Mouse (Mus musculus) myocyte (in vitro differentiated cells): ENCODE results near the gene Sdk1. TPM values are rescaled to one million over a fixed set of nuclear protein-coding genes. Genes with fewer than 3 reads are reported as not detected.
A peak's percentile ranks its signal among the peaks of the same experiment; 100 is the strongest.

Experiments
- H3K27me3 ChIP-seq: one replicate; pipeline ENCODE4 v1.6.1; 2011; ENCODE audit not compliant: control insufficient read depth, insufficient read depth, insufficient read length
- H3K36me3 ChIP-seq: one replicate; pipeline ENCODE4 v1.6.1; 2011; ENCODE audit not compliant: control insufficient read depth, insufficient read depth
- H3K4me2 ChIP-seq: one replicate; pipeline ENCODE4 v1.6.1; 2011; ENCODE audit warnings: low read depth, control low read depth
- H3K4me3 ChIP-seq: one replicate; pipeline ENCODE4 v1.5.1; 2011; ENCODE audit warnings: mild to moderate bottlenecking, control low read depth, moderate library complexity
- H3K79me2 ChIP-seq: one replicate; pipeline ENCODE4 v1.6.1; 2011; ENCODE audit not compliant: control insufficient read depth, insufficient read depth
- H3ac ChIP-seq: one replicate; pipeline ENCODE4 v1.6.1; 2011; ENCODE audit not compliant: control insufficient read depth, insufficient read length
- CEBPB ChIP-seq: IDR thresholded peaks from 2 replicates; pipeline ENCODE4 v1.6.1; 2011; ENCODE audit warnings: mild to moderate bottlenecking, moderate library complexity; ENCODE audit not compliant: poor library complexity, insufficient read depth, severe bottlenecking
- E2F4 ChIP-seq: IDR thresholded peaks from one replicate; pipeline ENCODE4 v1.6.1; 2011; ENCODE audit warnings: mild to moderate bottlenecking, control low read depth, moderate library complexity; ENCODE audit not compliant: insufficient read depth
- MAX ChIP-seq: IDR thresholded peaks from one replicate; pipeline ENCODE4 v1.6.1; 2011; ENCODE audit warnings: low read depth, mild to moderate bottlenecking, control low read depth
- MYOD1 ChIP-seq, 3 experiments: IDR thresholded peaks; one replicate each; pipeline ENCODE4 v1.6.1; 2011; ENCODE audit warnings: control low read depth in 2 of 3, low read depth in 2 of 3, mild to moderate bottlenecking in 2 of 3, moderate library complexity in 1 of 3; ENCODE audit not compliant: insufficient read length in 2 of 3, control insufficient read depth in 1 of 3
- MYOG ChIP-seq, 3 experiments: IDR thresholded peaks; one replicate each; pipeline ENCODE4 v1.6.1; 2011; ENCODE audit warnings: control low read depth in 2 of 3, low read depth in 2 of 3, mild to moderate bottlenecking in 2 of 3; ENCODE audit not compliant: insufficient read length in 2 of 3, control insufficient read depth in 1 of 3, insufficient read depth in 1 of 3
- POLR2A ChIP-seq: IDR thresholded peaks from one replicate; pipeline ENCODE4 v1.6.1; 2011; ENCODE audit warnings: low read depth, mild to moderate bottlenecking, control low read depth, moderate library complexity; ENCODE audit not compliant: insufficient read length
- POLR2AphosphoS2 ChIP-seq: IDR thresholded peaks from one replicate; pipeline ENCODE4 v1.6.1; 2011; ENCODE audit warnings: low read depth, control low read depth; ENCODE audit not compliant: insufficient read length
- REST ChIP-seq: IDR thresholded peaks from one replicate; pipeline ENCODE4 v1.6.1; 2011; ENCODE audit warnings: mild to moderate bottlenecking, control low read depth, moderate library complexity; ENCODE audit not compliant: insufficient read depth, insufficient read length
- SRF ChIP-seq: IDR thresholded peaks from one replicate; pipeline ENCODE4 v1.6.1; 2011; ENCODE audit warnings: low read depth; ENCODE audit not compliant: control insufficient read depth, insufficient read length
- TCF12 ChIP-seq: IDR thresholded peaks from one replicate; pipeline ENCODE4 v1.6.1; 2011; ENCODE audit warnings: mild to moderate bottlenecking, control low read depth; ENCODE audit not compliant: poor library complexity, insufficient read depth, severe bottlenecking
- TCF3 ChIP-seq: IDR thresholded peaks from one replicate; pipeline ENCODE4 v1.6.1; 2011; ENCODE audit warnings: low read depth, control low read depth; ENCODE audit not compliant: insufficient read length
- USF1 ChIP-seq: IDR thresholded peaks from one replicate; pipeline ENCODE4 v1.6.1; 2011; ENCODE audit warnings: low read depth, mild to moderate bottlenecking, control low read depth, moderate library complexity
- polyA plus RNA-seq: library from polyadenylated mRNA; unstranded; fragments of >200 nt; fragmentation: generic; extraction: Trizol; gene quantifications from one replicate; pipeline ENCODE4 v1.2.1, GENCODE M21; 2012; ENCODE audit warnings: missing spikeins

The Sdk1 gene
- polyA plus RNA-seq, 1 experiment, result 1.6 TPM

DNA sequence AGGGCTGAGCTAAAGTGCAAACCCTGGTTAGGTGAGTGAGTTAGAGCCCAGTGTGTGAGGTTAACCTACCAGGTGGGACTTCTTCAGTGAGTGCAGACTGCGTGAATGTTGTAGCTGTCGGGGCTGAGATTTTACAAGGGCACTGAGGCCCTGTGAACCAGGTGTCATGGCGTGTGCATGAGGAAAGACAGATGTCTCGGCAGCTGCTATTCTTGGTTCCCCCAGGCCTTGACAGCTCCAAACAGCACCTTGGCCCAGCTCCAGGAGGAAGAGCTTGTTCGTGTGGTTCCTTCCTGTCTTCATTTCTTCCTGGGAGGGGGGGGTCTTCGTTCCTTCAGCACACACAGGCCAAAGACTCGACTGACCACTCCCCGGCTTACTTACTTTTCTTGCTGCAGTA lies 517.6 kb downstream of the Sdk1 start:
- peak in 1 of 3 experiments; percentile 11 for TF ChIP-seq MYOG (IDR thresholded peaks at IDR 0.05; ENCODE audit: control insufficient read depth in 1 of 3, insufficient read depth in 1 of 3, insufficient read length in 2 of 3, low read depth in 2 of 3)
- TF ChIP-seq POLR2AphosphoS2, result no peak
- Histone ChIP-seq H3K36me3 (no peaks in the 10 kb centered on the region), H3K4me2 (no peak overlapping the region)

DNA sequence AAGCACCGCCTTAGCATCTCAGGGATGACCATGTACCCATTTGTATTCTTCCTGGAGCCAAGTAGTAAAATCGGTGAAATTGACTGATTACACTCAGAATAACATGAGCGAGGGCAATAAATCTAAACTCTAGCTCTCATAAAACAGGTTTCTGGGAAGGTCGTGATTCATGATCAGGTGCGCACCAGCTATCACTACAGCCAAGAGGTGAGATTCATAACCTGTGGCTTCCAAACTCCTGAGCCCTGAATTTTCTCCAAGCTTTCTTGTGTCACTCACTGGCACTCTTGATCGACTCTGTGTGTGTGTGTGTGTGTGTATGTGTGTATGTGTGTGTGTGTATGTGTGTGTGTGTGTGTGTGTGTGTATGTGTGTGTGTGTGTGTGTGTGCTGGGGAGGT lies 522.8 kb downstream of the Sdk1 start:
- Histone ChIP-seq H3K27me3 (no peaks in the 10 kb centered on the region), H3K4me2 (no peak overlapping the region), H3K4me3 (no peak overlapping the region), H3ac (no peak overlapping the region), H3K36me3 (no peaks in the 10 kb centered on the region), H3K79me2 (no peaks in the 10 kb centered on the region)
- TF ChIP-seq USF1 (no peak), MAX (no peak), TCF3 (no peak), POLR2AphosphoS2 (no peak), E2F4 (no peak), MYOD1 (IDR thresholded peaks at IDR 0.05; ENCODE audit: control insufficient read depth in 1 of 3, insufficient read length in 2 of 3, low read depth in 2 of 3) (no peak), REST (no peak)

More for the DNA sequence above, 517.6 kb downstream of the Sdk1 start:
- Histone ChIP-seq H3K4me3 (no peak overlapping the region), H3K27me3 (no peaks in the 10 kb centered on the region), H3ac (no peak overlapping the region), H3K79me2 (no peaks in the 10 kb centered on the region)

DNA sequence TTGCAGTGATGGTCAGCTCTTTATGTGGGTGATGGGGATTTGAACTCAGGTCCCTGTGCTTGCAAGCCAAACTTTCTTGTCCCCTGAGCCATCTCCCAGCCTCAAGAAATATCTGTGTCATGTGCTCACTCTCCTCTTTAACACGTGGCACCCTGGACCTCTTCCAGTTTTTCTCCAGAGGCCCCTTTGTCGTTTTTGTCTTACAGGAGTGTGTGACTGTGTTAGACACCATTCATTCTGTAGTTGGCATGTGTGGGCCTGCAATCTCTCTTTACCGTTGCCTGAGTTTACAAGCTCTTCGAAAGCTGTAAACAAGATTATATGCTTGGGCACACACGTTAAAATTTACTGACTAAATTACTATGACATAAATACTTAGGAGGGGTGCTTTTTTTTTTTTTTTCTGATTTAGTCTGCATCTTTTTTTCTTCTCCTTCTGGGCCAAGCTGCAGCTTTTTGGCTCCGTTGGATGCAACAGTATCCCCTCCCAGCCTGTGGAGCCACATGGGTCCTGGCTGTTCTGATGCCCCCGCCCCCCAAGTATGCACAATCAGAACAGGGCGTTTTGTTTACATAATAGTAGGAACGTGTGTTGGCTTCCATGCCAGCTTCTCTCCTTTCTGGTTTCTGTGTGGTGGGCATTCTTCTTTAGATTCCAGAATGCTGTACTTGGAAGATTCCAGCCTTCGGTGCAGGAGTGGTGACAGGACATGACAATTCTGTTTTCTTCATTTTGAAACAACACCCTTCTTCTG lies 527.6 kb downstream of the Sdk1 start:
- H3K4me3 ChIP-seq, result no peak overlapping the region
- no peaks in the 10 kb centered on the region for H3K79me2 ChIP-seq
- no peak overlapping the region for H3K4me2 ChIP-seq
- H3ac ChIP-seq, result no peak overlapping the region
- TF ChIP-seq MYOD1 (IDR thresholded peaks at IDR 0.05; ENCODE audit: control insufficient read depth in 1 of 3, insufficient read length in 2 of 3, low read depth in 2 of 3) (no peak), TCF3 (no peak), TCF12 (no peak), SRF (no peak), POLR2A (no peak), USF1 (no peak), POLR2AphosphoS2 (no peak), REST (no peak), E2F4 (no peak), CEBPB (no peak), MAX (no peak), MYOG (IDR thresholded peaks at IDR 0.05; ENCODE audit: control insufficient read depth in 1 of 3, insufficient read depth in 1 of 3, insufficient read length in 2 of 3, low read depth in 2 of 3) (no peak)
- no peaks in the 10 kb centered on the region for H3K27me3 ChIP-seq
- no peaks in the 10 kb centered on the region for H3K36me3 ChIP-seq

DNA sequence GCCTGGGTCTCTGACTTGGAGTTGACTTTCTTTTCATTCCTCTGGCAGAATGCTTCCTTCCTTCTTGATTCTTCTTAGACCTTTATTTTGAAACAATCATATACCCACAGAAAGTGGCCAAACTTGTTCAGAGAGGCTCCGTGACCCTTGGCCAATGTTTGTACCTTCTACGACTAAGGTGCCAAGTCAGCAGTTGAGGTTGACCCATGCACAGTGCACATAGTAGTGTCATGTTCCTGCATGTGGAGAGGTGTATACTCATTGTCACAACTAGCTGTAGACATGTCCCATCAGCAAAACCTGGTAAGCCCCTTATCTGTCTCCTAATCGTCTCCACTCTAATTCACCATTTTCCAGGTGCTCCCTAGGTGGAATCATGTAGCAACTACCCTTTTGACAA lies 530.2 kb downstream of the Sdk1 start:
- no peaks in the 10 kb centered on the region for H3K79me2 ChIP-seq
- TF ChIP-seq MAX, result no peak
- TF ChIP-seq SRF, result no peak
- TF ChIP-seq MYOG (IDR thresholded peaks at IDR 0.05; ENCODE audit: control insufficient read depth in 1 of 3, insufficient read depth in 1 of 3, insufficient read length in 2 of 3, low read depth in 2 of 3), result no peak
- no peak for TF ChIP-seq POLR2AphosphoS2
- no peak for TF ChIP-seq MYOD1 (IDR thresholded peaks at IDR 0.05; ENCODE audit: control insufficient read depth in 1 of 3, insufficient read length in 2 of 3, low read depth in 2 of 3)
- no peak for TF ChIP-seq REST
- TF ChIP-seq TCF12, result no peak
- no peak for TF ChIP-seq TCF3
- no peak for TF ChIP-seq E2F4
- TF ChIP-seq POLR2A, result no peak
- no peak for TF ChIP-seq USF1
- no peak for TF ChIP-seq CEBPB

GRCm38 (mm10) chr5:141778231-141778630 lies 536.9 kb downstream of the Sdk1 start:
- no peak for TF ChIP-seq POLR2A
- no peak for TF ChIP-seq E2F4
- TF ChIP-seq CEBPB, result no peak
- no peak for TF ChIP-seq MAX
- no peak for TF ChIP-seq POLR2AphosphoS2
- no peak for TF ChIP-seq TCF3
- no peak for TF ChIP-seq REST
- TF ChIP-seq USF1, result no peak
- H3K79me2 ChIP-seq, result no peaks in the 10 kb centered on the region
- H3ac ChIP-seq, result no peak overlapping the region
- H3K4me3 ChIP-seq, result no peak overlapping the region
- H3K36me3 ChIP-seq, result no peaks in the 10 kb centered on the region
- no peak overlapping the region for H3K4me2 ChIP-seq
- no peaks in the 10 kb centered on the region for H3K27me3 ChIP-seq

More for the DNA sequence above, 530.2 kb downstream of the Sdk1 start:
- Histone ChIP-seq H3ac (no peak overlapping the region), H3K27me3 (no peaks in the 10 kb centered on the region), H3K4me2 (no peak overlapping the region), H3K4me3 (no peak overlapping the region), H3K36me3 (no peaks in the 10 kb centered on the region)
